Mouse (Mus musculus) neural tube, embryonic 15.5 days (tissue): ENCODE measurements around the gene Exosc6. TPM values are rescaled to one million over a fixed set of nuclear protein-coding genes. Genes with fewer than 3 reads are reported as not detected.
"Not testable (repeated sequence)": the region's sequence is repeated elsewhere in the genome, so short reads cannot be mapped to it uniquely, and the experiment has no call there.

Source experiments
- ATAC-seq: fragments of 200-750 bp; cut with Nextera tagmentation; 2 replicates; pipeline ENCODE4 v1.8.0; 2017; ENCODE audit warnings: mild to moderate bottlenecking, moderate TSS enrichment, moderate library complexity; ENCODE audit not compliant: low FRiP score
- H3K27ac ChIP-seq: fragments of 300-500 bp; sonication (generic); replicated peaks from 2 replicates; pipeline ENCODE4 v1.5.1; 2015; ENCODE audit warnings: mild to moderate bottlenecking, inconsistent platforms
- H3K27me3 ChIP-seq: fragments of 300-500 bp; sonication (generic); replicated peaks from 2 replicates; pipeline ENCODE4 v1.6.1; 2015; ENCODE audit warnings: inconsistent platforms
- H3K36me3 ChIP-seq: fragments of 300-500 bp; sonication (generic); 2 replicates; pipeline ENCODE4 v1.6.1; 2015; ENCODE audit warnings: inconsistent platforms
- H3K4me1 ChIP-seq: fragments of 300-500 bp; sonication (generic); 2 replicates; pipeline ENCODE4 v1.6.1; 2015; ENCODE audit warnings: inconsistent platforms
- H3K4me2 ChIP-seq: fragments of 300-500 bp; sonication (generic); 2 replicates; pipeline ENCODE4 v1.6.1; 2015; ENCODE audit warnings: inconsistent platforms, mild to moderate bottlenecking, moderate library complexity
- H3K4me3 ChIP-seq: fragments of 300-500 bp; sonication (generic); replicated peaks from 2 replicates; pipeline ENCODE4 v1.5.1; 2015; ENCODE audit warnings: mild to moderate bottlenecking, inconsistent platforms
- H3K9ac ChIP-seq: fragments of 300-500 bp; sonication (generic); replicated peaks from 2 replicates; pipeline ENCODE4 v1.6.1; 2015; ENCODE audit warnings: mild to moderate bottlenecking, inconsistent platforms
- H3K9me3 ChIP-seq: fragments of 300-500 bp; sonication (generic); replicated peaks from 2 replicates; pipeline ENCODE4 v1.6.1; 2016; ENCODE audit warnings: inconsistent platforms
- WGBS: fragments of 180-500 bp; shearing (Covaris S2); methylation state at CpG from one replicate; pipeline ENCODE4 v1.1.7; 2015; ENCODE audit warnings: mixed read lengths; 5-methylcytosine and 5-hydroxymethylcytosine counted together
- polyA plus RNA-seq: library from polyadenylated mRNA; unstranded; fragments of >200 nt; fragmentation: Nextera tagmentation; extraction: Ambion mirVana; gene quantifications from 2 replicates; pipeline ENCODE4 v1.2.1, GENCODE M21; 2015

Gene Exosc6
- polyA plus RNA-seq, 1 experiment from 2014 or later: not detected

DNA sequence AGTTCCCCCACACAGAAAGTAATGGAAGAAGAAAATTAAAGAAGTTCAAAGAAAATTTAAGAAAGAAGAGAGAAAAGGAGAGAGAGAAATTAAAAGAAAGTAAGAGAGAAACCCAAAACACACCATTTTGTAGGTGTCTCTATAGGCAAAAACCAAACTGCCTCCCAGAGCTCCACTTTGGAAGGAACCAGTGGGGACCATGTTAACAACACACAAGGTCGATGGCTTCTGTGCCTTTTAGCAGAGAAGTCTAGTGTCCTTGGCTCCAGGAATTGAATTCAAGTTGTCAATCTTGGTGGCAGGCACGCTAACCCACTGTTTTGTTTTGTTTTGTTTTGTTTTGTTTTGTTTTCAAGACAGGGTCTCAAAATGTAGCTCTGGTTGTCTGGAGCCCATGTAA is 6.8 kb downstream of the Exosc6 start:
- no peaks in the 10 kb centered on the region for H3K27me3 ChIP-seq
- H3K9ac ChIP-seq: no peak overlapping the region
- ATAC-seq: no peak
- no peaks in the 10 kb centered on the region for H3K36me3 ChIP-seq
- no peak overlapping the region for H3K4me3 ChIP-seq
- 50% methylated on average over 2 of the region's 2 CpGs for WGBS
- peak overlapping the region; percentile 61 for H3K4me2 ChIP-seq
- H3K9me3 ChIP-seq: no peaks in the 10 kb centered on the region
- H3K4me1 ChIP-seq: peaks cover 27% of the 10 kb centered on the region
- H3K27ac ChIP-seq: 0 out of 2 replicates have a peak overlapping the region, but pooled peaks have one; percentile 30

DNA sequence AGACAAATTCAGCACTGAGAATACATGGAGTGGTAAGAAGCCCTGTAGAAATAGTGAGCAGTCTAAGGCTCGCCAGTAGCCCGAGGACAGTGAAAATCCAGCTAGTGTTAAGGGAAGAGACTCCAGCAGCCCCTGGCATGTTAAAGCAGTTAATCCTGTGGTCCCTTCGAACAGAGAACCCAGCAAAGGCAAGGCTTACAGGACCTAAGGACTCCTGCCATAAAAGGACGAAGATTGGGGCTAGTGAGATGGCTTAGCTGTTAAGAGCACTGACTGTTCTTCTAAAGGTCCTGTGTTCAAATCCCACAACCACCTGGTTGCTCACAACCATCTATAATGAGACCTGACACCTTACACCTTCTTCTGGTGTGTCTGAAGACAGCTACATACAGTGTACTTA is 10.2 kb downstream of the Exosc6 start:
- Histone ChIP-seq H3K36me3 (no peaks in the 10 kb centered on the region), H3K27me3 (0 out of 2 replicates have a peak, but pooled peaks cover 3% of the 10 kb centered on the region), H3K4me1 (peaks cover 10% of the 10 kb centered on the region), H3K27ac (no peak overlapping the region), H3K9me3 (no peaks in the 10 kb centered on the region), H3K4me2 (no peak overlapping the region), H3K9ac (no peak overlapping the region), H3K4me3 (no peak overlapping the region)
- 68% methylated on average over 4 of the region's 4 CpGs for WGBS
- no peak for ATAC-seq

DNA sequence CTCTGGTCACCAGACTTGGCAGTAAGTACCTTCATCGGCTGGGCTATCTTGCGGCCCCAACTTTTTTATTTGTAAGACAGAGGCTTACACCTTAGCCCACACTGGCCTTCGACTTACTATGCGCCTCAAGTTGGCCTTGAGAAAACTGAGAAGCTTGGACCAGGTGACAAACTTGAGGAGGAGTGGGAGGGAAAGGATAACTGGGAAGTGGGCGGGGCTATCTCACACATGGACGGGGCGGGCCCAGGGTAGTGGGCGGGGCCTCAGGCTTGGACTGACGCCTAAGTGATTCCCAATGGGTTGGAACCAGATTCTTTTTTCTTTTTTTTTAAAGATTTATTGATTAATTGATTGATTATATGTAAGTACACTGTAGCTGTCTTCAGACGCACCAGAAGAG is 11.3 kb downstream of the Exosc6 start:
- no peak for ATAC-seq
- H3K4me2 ChIP-seq: no peak overlapping the region
- H3K9me3 ChIP-seq: no peaks in the 10 kb centered on the region
- WGBS: 28% methylated on average over 10 of the region's 10 CpGs
- no peak overlapping the region for H3K27ac ChIP-seq
- 0 out of 2 replicates have a peak, but pooled peaks cover 3% of the 10 kb centered on the region for H3K27me3 ChIP-seq
- H3K4me3 ChIP-seq: no peak overlapping the region
- peaks cover 7% of the 10 kb centered on the region for H3K4me1 ChIP-seq
- no peaks in the 10 kb centered on the region for H3K36me3 ChIP-seq
- no peak overlapping the region for H3K9ac ChIP-seq

DNA sequence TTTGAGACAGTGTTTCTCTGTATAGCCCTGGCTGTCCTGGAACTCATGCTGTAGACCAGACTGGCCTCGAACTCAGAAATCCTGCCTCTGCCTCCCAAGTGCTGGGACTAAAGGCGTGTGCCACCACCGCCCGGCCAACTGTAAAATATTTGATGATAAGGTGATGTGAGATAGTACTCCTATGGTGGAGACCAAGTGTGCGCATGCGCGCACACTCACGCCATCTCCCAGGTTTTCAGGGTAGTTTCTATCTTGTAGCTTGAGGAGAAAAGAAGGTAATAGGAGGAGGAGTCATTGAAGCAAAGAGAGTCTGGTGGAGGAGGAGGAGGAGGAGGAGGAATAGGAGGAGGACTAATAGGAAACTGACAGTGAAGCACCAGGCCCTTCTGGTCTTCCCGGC is 12.5 kb downstream of the Exosc6 start:
- H3K4me1 ChIP-seq, H3K27ac ChIP-seq, ATAC-seq, H3K27me3 ChIP-seq, H3K9me3 ChIP-seq, H3K36me3 ChIP-seq, H3K9ac ChIP-seq, H3K4me3 ChIP-seq, H3K4me2 ChIP-seq: not testable (repeated sequence)
- WGBS: 92% methylated on average over 9 of the region's 9 CpGs

DNA sequence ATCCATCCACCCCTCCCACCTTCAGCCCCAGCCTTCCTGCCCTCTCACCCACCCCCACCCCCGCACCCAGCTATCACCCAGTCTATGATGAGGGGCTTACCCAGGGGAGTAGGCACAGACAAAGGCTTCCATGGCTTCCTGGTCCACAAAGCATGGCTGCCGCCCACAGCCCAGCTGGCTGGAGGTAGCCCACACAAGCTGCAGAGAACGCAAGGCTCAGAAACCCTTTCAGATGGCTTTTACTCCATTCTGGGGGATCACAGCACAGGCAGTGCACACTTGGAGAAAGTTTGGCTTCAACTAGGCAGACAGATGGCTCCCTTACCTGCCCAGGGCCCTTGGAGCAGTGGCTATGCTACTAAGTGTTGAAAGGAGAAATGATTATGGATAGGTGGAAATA is 19.8 kb downstream of the Exosc6 start:
- Histone ChIP-seq H3K9ac (no peak overlapping the region), H3K36me3 (no peaks in the 10 kb centered on the region), H3K9me3 (no peaks in the 10 kb centered on the region), H3K4me3 (no peak overlapping the region), H3K27ac (no peak overlapping the region), H3K4me1 (no peaks in the 10 kb centered on the region), H3K27me3 (0 out of 2 replicates have a peak, but pooled peaks cover 1% of the 10 kb centered on the region), H3K4me2 (no peak overlapping the region)
- ATAC-seq: no peak
- 74% methylated on average over 3 of the region's 3 CpGs for WGBS

DNA sequence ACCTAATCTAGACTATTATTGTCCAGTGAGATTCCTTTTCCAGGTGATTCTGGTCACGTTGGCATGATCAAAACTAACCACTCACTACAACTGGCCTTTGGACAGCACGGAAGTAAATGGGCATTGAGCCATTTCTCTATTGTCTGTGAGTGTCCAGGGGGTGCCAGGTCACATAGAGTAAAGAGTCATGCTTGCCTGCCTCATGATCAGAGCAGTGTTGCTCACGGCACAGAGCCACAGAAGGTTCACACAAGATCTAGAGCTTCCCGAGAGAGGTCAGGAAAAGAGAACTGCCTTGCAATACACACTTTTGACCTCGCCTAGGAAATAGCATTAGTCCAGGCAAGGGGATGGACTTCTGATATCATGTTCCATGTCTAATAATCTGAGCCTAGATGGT is 23.3 kb downstream of the Exosc6 start:
- WGBS: 76% methylated on average over 5 of the region's 5 CpGs
- H3K36me3 ChIP-seq: no peaks in the 10 kb centered on the region
- ATAC-seq: no peak
- H3K4me2 ChIP-seq: no peak overlapping the region
- no peak overlapping the region for H3K27ac ChIP-seq
- H3K4me1 ChIP-seq: no peaks in the 10 kb centered on the region
- no peaks in the 10 kb centered on the region for H3K27me3 ChIP-seq
- H3K9me3 ChIP-seq: no peaks in the 10 kb centered on the region
- H3K4me3 ChIP-seq: no peak overlapping the region
- no peak overlapping the region for H3K9ac ChIP-seq

DNA sequence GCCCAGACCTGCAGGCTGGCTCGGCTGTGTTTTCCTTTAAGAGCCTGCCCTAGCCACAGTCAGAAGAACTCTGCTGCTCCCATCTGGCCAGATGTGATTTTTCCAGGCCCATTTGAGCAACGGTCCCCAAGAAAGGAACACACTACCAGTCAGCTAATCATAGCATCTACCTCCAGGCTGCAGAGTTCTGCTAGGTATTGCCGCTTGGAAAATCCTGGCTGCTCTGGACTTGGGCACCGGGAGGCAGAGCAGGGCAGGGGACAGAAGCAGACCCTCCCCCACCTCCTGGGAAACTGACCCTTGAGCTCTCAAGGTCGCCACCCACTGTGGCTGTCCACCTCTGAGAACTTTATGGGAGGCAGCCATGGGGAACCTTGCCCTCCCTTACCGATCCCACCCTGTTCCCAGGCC is 23.7 kb downstream of the Exosc6 start:
- no peak for ATAC-seq
- Histone ChIP-seq H3K4me2 (no peak overlapping the region), H3K4me1 (no peaks in the 10 kb centered on the region), H3K27ac (no peak overlapping the region), H3K9me3 (no peaks in the 10 kb centered on the region), H3K27me3 (no peaks in the 10 kb centered on the region), H3K4me3 (no peak overlapping the region), H3K36me3 (no peaks in the 10 kb centered on the region), H3K9ac (no peak overlapping the region)
- 32% methylated on average over 6 of the region's 6 CpGs for WGBS

DNA sequence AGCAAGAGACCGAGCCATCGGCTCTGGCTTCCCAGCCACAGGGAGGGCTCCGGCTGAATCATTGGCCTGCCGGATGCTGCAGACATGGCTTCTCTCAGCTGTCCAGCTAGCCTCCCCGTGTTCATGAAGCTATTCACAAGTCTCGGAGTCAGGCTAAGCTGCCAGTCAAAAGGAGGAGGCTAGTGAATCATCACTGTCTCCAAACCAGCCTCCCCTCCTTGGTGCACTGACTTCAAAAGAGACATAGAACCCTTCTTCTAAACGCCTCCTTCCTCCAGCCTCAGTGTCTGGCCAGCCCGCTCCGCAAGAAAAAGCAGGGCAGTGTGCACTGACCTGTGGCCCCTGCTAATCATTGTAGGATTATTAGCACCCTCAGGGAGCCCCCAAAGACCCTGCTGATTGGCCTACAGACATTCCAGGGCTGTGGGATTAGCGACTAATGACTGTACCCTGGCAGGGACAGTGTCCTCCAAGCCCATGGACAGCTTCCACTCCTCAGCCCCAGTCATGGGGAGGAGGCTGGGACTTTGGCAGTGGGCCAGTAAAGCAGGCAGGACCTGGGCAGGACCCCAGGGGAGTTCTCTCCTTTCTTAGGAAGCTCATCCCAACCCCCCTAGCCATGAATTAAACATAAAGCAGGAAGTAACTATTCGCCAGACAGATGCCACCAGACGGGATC is 25.6 kb downstream of the Exosc6 start:
- WGBS: 57% methylated on average over 12 of the region's 12 CpGs
- H3K4me3 ChIP-seq: no peak overlapping the region
- no peak overlapping the region for H3K27ac ChIP-seq
- H3K4me2 ChIP-seq: no peak overlapping the region
- H3K9ac ChIP-seq: no peak overlapping the region
- H3K9me3 ChIP-seq: no peaks in the 10 kb centered on the region
- ATAC-seq: no peak
- no peaks in the 10 kb centered on the region for H3K36me3 ChIP-seq
- H3K27me3 ChIP-seq: no peaks in the 10 kb centered on the region
- H3K4me1 ChIP-seq: no peaks in the 10 kb centered on the region

DNA sequence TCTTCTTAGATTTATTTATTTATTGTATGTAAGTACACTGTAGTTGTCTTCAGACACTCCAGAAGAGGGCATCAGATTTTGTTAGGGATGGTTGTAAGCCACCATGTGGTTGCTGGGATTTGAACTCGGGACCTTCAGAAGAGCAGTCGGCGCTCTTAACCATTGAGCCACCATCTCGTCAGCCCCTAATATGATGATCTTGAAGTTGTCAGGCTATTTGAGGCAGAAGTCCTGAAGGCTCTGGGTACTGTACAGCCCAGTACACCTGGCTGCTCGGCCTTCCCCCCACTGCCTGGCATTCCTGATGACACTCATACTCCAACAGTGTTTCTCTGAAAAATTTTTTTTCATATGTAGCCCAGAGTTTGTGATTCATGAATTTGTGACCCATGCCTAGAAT is 27.8 kb downstream of the Exosc6 start:
- 90% methylated on average over 5 of the region's 5 CpGs for WGBS
- not testable (repeated sequence) for ATAC-seq

DNA sequence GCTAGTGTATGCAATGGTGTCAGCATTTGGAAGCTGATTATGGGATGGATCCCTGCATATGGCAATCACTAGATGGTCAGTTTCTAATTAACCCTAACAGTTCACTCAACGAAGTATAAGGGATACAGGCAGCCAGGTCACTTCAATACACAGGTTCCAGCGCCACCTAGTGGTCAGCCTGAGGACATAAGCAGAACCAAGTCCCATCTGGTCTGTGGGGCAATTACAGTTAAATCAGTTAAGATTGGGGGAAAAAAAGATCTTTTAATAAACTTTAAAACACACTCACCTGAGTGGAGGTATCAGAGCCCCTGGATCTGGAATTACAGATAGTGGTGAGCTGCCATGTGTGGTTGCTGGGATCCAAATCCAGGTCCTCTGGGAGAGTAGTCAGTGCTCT is 34.0 kb downstream of the Exosc6 start:
- Histone ChIP-seq H3K27ac (no peak overlapping the region), H3K9me3 (no peaks in the 10 kb centered on the region), H3K36me3 (no peaks in the 10 kb centered on the region), H3K9ac (no peak overlapping the region), H3K4me2 (no peak overlapping the region), H3K27me3 (no peaks in the 10 kb centered on the region), H3K4me1 (peaks cover 8% of the 10 kb centered on the region), H3K4me3 (no peak overlapping the region)
- 1% methylated on average over 2 of the region's 2 CpGs for WGBS
- no peak for ATAC-seq

More for the DNA sequence above, 27.8 kb downstream of the Exosc6 start:
- not testable (repeated sequence) for H3K27ac ChIP-seq, H3K9ac ChIP-seq, H3K4me3 ChIP-seq, H3K27me3 ChIP-seq, H3K9me3 ChIP-seq, H3K36me3 ChIP-seq, H3K4me1 ChIP-seq, H3K4me2 ChIP-seq

DNA sequence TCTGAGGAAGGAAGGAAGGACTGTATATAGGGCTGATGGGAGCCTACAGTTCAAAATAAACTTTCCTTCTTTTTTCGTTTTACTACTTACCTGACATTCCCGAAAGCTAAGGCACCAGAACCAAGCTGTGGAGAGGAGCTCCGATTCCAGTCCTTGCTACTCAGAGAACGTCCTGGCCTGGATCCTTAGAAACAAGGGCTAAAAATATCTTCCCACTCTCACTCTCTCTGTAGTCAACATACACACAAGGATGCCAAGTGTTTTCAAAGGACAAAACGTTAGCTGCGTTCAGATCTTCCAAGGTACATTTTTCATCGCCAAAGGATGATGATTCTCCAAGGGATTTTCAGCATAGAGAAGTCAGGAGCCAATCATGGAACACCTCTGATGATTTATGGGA is 35.6 kb downstream of the Exosc6 start:
- Histone ChIP-seq H3K27me3 (no peaks in the 10 kb centered on the region), H3K9ac (no peak overlapping the region), H3K27ac (no peak overlapping the region), H3K4me1 (peaks cover 23% of the 10 kb centered on the region), H3K36me3 (no peaks in the 10 kb centered on the region), H3K4me2 (no peak overlapping the region), H3K4me3 (no peak overlapping the region), H3K9me3 (no peaks in the 10 kb centered on the region)
- ATAC-seq: no peak
- WGBS: 85% methylated on average over 7 of the region's 7 CpGs

DNA sequence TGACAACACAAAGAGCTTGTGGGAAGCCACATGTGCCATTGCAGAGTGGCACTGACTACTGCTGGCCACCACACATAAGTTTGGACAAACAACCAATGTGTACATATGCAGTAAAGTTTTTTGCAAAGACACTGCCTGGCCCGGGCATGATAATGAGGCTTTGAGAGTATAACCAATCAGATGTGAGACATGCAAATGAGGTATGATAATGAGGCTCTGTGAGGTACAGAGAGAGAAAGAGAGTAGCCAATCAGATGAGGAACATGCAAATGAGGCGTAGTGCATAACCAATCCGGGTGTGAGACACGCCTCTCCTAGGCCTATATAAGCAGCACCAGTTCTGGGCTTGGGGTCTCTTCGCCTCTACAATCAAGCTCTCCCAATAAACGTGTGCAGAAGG is 36.2 kb downstream of the Exosc6 start, which contains the start of gene Clec18a:
Clec18a (minus strand) TSS at position 101 of the 400 bp plus-strand sequence.
- H3K9me3 ChIP-seq, ATAC-seq, H3K9ac ChIP-seq, H3K4me2 ChIP-seq, H3K4me3 ChIP-seq, H3K36me3 ChIP-seq, H3K27ac ChIP-seq, H3K27me3 ChIP-seq: not testable (repeated sequence)
- WGBS: 89% methylated on average over 5 of the region's 6 CpGs
- H3K4me1 ChIP-seq: peaks cover 23% of the 10 kb centered on the region
